Mouse (Mus musculus) stomach, postnatal 0 days (tissue): ENCODE measurements around the gene Tsc22d1. TPM values are rescaled to one million over a fixed set of nuclear protein-coding genes. Genes with fewer than 3 reads are reported as not detected.

Experiments used
- ATAC-seq: fragments of 200-750 bp; cut with Nextera tagmentation; 2 replicates; pipeline ENCODE4 v1.8.0; 2017; ENCODE audit not compliant: low FRiP score, low TSS enrichment
- DNase-seq: peaks from one replicate; pipeline ENCODE4 v3.0.0-alpha.2; 2016; ENCODE audit warnings: low spot score
- H3K27ac ChIP-seq: fragments of 300-500 bp; sonication (generic); replicated peaks from 2 replicates; pipeline ENCODE4 v1.5.1; 2014; ENCODE audit warnings: mild to moderate bottlenecking, control low read depth
- H3K27me3 ChIP-seq: fragments of 300-500 bp; sonication (generic); 2 replicates; pipeline ENCODE4 v1.6.1; 2014; ENCODE audit warnings: low read length; ENCODE audit not compliant: control insufficient read depth, insufficient read depth
- H3K36me3 ChIP-seq: fragments of 300-500 bp; sonication (generic); 2 replicates; pipeline ENCODE4 v1.6.1; 2014; ENCODE audit warnings: low read length, mixed read lengths; ENCODE audit not compliant: control insufficient read depth, insufficient read depth
- H3K4me1 ChIP-seq: fragments of 300-500 bp; sonication (generic); replicated peaks from 2 replicates; pipeline ENCODE4 v1.6.1; 2014; ENCODE audit warnings: antibody characterized with exemption; ENCODE audit not compliant: control insufficient read depth, insufficient read depth
- H3K4me2 ChIP-seq: fragments of 300-500 bp; sonication (generic); replicated peaks from 2 replicates; pipeline ENCODE4 v1.6.1; 2014; ENCODE audit warnings: low read depth, mild to moderate bottlenecking, control low read depth, moderate library complexity
- H3K4me3 ChIP-seq: fragments of 300-500 bp; sonication (generic); 2 replicates; pipeline ENCODE4 v1.5.1; 2014; ENCODE audit warnings: low read depth, low read length, control low read depth
- H3K9ac ChIP-seq: fragments of 300-500 bp; sonication (generic); 2 replicates; pipeline ENCODE4 v1.6.1; 2014; ENCODE audit warnings: mild to moderate bottlenecking, low read length, control low read depth, mixed read lengths
- H3K9me3 ChIP-seq: fragments of 300-500 bp; sonication (generic); 2 replicates; pipeline ENCODE4 v1.6.1; 2016; ENCODE audit warnings: low read length; ENCODE audit not compliant: control insufficient read depth
- CTCF ChIP-seq: IDR thresholded peaks from 2 replicates; pipeline ENCODE4 v1.5.1; 2016; ENCODE audit warnings: antibody characterized with exemption, low read depth, mild to moderate bottlenecking, moderate library complexity
- EP300 ChIP-seq: optimal IDR thresholded peaks from 2 replicates; pipeline ENCODE3; 2016; ENCODE audit warnings: antibody characterized with exemption
- WGBS: fragments of 180-500 bp; shearing (Covaris S2); extraction: QIAGEN DNeasy Blood & Tissue Kit; methylation state at CpG from one replicate; pipeline ENCODE4 v1.1.7; 2014; 5-methylcytosine and 5-hydroxymethylcytosine counted together
- polyA plus RNA-seq: library from polyadenylated mRNA; unstranded; fragments of >200 nt; fragmentation: Nextera tagmentation; extraction: Ambion mirVana; gene quantifications from 2 replicates; pipeline ENCODE4 v1.2.1, GENCODE M21; 2015

The Tsc22d1 gene
- polyA plus RNA-seq = 310 and 313 TPM in 2 replicates

DNA sequence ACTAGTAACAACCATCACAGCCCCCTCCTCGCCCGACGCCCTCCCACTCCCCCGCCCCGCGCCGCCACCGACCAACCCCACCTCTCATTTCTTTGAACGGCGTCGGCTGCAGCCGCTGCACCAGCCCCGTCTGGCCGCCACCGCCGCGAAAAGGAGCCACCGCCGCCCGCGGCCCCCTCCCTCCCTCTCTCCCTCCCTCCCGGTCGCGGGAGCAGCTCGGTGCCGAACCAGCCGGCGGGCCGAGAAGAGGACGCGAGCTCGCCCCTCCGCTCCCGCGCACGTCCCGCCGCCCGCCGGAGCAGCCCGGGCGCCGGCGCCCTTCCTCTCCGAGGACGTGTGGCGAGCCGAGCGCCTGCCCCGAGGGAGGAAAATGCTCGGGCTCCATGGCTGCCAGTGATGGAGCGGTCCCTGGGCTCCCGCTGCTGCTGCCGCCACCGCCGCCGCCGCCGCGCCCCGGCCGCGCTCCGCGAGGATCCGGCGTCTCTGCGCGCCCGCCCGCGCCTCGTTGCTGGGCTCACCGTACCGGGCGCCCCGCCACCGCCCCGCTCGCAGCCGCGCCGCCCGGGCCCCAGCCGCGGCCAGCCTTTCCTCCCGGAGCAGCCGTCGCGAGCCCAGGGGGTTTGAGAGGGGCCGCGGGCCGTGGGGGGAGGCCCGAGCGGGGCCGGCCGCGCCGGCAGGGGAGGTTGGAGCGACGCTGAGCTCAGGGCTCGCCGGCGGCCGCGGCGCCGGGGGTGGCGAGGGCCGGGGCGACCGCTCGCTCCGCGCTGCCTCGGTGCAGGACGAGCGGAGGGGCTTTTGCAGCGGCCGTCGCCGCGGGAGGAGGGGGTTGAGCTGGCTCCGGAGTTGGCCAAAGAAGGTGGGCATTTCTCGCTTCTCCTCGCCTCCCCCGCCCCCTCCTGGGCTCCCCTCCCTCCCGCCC lies at the start of gene Tsc22d1:
Gene Tsc22d1 (plus strand): TSS at position 100 of the 919 bp plus-strand sequence.
- Histone ChIP-seq H3K36me3 (no peaks in the 10 kb centered on the region), H3K27me3 (no peaks in the 10 kb centered on the region), H3K9ac (peak within 1 kb of the TSS; percentile 90), H3K9me3 (no peaks in the 10 kb centered on the region), H3K4me3 (peak within 1 kb of the TSS; percentile 86), H3K27ac (peak within 1 kb of the TSS; percentile 98), H3K4me2 (peak within 1 kb of the TSS; percentile 86), H3K4me1 (0 out of 2 replicates have a peak, but pooled peaks cover 2% of the 10 kb centered on the region)
- WGBS = 1% methylated on average over 54 of the region's 128 CpGs
- DNase-seq = no peak
- no peak for TF ChIP-seq EP300
- no peak for TF ChIP-seq CTCF
- ATAC-seq = peak; percentile 5; the same call in 1 of the 2 replicates

DNA sequence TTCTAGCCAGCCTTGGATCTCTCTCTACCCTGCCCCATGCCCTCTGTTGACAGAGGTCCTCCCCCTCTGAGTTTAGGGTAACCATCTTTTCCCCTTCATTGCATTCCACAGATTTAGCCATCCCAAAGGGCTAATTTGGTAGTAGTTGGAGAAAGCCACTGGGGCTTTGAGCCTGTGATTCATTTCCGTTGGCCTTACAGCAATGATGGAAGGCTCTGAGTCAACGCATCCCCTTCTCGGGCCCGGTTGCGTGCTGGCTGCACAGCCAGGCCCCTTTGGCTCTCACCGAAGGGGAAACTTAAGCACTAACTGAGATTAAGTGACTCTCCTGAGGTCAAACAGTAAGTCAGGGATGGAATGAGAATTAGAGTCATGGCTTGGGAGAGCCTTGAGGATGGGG lies 41.1 kb upstream of the Tsc22d1 start:
- no peaks in the 10 kb centered on the region for H3K4me1 ChIP-seq
- H3K4me3 ChIP-seq = no peak overlapping the region
- H3K27me3 ChIP-seq = no peaks in the 10 kb centered on the region
- no peak overlapping the region for H3K9ac ChIP-seq
- H3K4me2 ChIP-seq = no peak overlapping the region
- H3K9me3 ChIP-seq = no peaks in the 10 kb centered on the region
- no peak overlapping the region for H3K27ac ChIP-seq
- WGBS = 87% methylated on average over 6 of the region's 6 CpGs
- ATAC-seq (no peak), DNase-seq (no peak)
- H3K36me3 ChIP-seq = no peaks in the 10 kb centered on the region
- TF ChIP-seq EP300 = no peak

DNA sequence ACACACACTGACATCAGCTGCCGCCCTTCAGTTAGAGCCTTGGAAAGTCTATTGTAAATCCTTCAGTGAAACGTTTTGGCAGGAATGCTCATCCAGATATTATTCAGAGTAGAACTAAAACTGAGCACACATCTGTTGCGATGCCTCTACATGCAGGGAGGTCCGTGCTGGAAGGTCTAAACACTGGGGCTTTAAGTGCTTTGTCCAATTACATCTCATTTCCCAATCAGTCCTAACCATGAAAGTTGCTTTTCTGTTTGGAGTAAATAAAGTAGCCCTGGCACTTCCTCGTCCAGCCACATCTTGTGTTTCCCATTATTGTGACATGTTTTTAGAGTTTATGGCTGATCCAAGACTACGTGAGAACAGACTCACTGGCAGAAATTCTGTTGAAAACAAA lies 40.2 kb upstream of the Tsc22d1 start:
- Histone ChIP-seq H3K4me1 (no peaks in the 10 kb centered on the region), H3K36me3 (no peaks in the 10 kb centered on the region), H3K27me3 (no peaks in the 10 kb centered on the region), H3K4me3 (no peak overlapping the region), H3K9me3 (no peaks in the 10 kb centered on the region), H3K4me2 (no peak overlapping the region), H3K9ac (no peak overlapping the region), H3K27ac (no peak overlapping the region)
- 44% methylated on average over 6 of the region's 6 CpGs for WGBS
- ATAC-seq (no peak), DNase-seq (no peak)
- TF ChIP-seq CTCF = no peak
- TF ChIP-seq EP300 = no peak

GRCm38 (mm10) chr14:76376561-76376960 lies 38.2 kb upstream of the Tsc22d1 start:
- DNase-seq (no peak), ATAC-seq (no peak)
- H3K36me3 ChIP-seq = no peaks in the 10 kb centered on the region
- H3K9me3 ChIP-seq = no peaks in the 10 kb centered on the region
- 76% methylated on average over 5 of the region's 5 CpGs for WGBS
- no peaks in the 10 kb centered on the region for H3K4me1 ChIP-seq
- no peak for TF ChIP-seq CTCF
- no peak for TF ChIP-seq EP300
- no peak overlapping the region for H3K4me2 ChIP-seq
- no peak overlapping the region for H3K9ac ChIP-seq
- no peaks in the 10 kb centered on the region for H3K27me3 ChIP-seq
- no peak overlapping the region for H3K4me3 ChIP-seq
- H3K27ac ChIP-seq = no peak overlapping the region

GRCm38 (mm10) chr14:76379411-76379810 lies 35.4 kb upstream of the Tsc22d1 start:
- Histone ChIP-seq H3K9me3 (no peaks in the 10 kb centered on the region), H3K27ac (no peak overlapping the region), H3K4me2 (no peak overlapping the region), H3K9ac (no peak overlapping the region), H3K4me1 (no peaks in the 10 kb centered on the region), H3K4me3 (no peak overlapping the region), H3K36me3 (no peaks in the 10 kb centered on the region), H3K27me3 (no peaks in the 10 kb centered on the region)
- no peak for ATAC-seq
- no peak for DNase-seq
- no peak for TF ChIP-seq EP300
- no peak for TF ChIP-seq CTCF
- WGBS = 95% methylated on average over 3 of the region's 3 CpGs

DNA sequence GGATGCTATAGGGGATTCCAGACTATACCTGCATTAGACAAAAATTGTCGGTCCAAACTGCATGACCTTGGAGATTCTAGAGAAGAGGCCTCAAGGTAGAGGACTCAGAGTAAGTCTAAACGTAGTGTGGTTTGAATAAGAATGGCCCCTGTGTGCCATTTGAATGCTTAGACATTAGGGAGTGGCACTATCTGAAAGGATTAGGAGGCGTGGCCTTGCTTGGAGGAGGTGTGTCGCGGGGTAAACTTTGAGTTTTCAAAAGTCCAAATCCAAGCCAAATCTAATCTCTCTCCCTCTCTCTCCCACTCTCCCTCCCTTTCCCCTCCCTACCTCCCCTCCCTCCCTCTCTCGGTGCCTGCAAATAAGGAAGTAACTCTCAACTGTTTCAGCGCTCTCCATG lies 26.7 kb upstream of the Tsc22d1 start:
- Histone ChIP-seq H3K27me3 (no peaks in the 10 kb centered on the region), H3K4me3 (no peak overlapping the region), H3K9me3 (no peaks in the 10 kb centered on the region), H3K4me2 (no peak overlapping the region), H3K4me1 (no peaks in the 10 kb centered on the region), H3K27ac (no peak overlapping the region), H3K36me3 (no peaks in the 10 kb centered on the region), H3K9ac (no peak overlapping the region)
- TF ChIP-seq EP300 (no peak), CTCF (no peak)
- no peak for ATAC-seq
- no peak for DNase-seq
- 67% methylated on average over 7 of the region's 7 CpGs for WGBS
